Mouse (Mus musculus): Measurements from ENCODE around the gene Pip5k1b. TPM values are rescaled to one million over a fixed set of nuclear protein-coding genes. Genes with fewer than 3 reads are reported as not detected.

Gene Pip5k1b
- 2.9 and 3.0 TPM in 2 replicates for polyA plus RNA-seq (2012; rRNA removed)

GRCm38 (mm10) chr19:24555466-24555903 is at the start of gene Pip5k1b:
Gene Pip5k1b, minus strand, starts transcription at chr19:24555872.

GRCm38 (mm10) chr19:24476929-24477882 is 78.5 kb downstream of the Pip5k1b start, which contains the start of gene Fam122a:
Gene Fam122a, minus strand, starts transcription at chr19:24477356.

GRCm38 (mm10) chr19:24280601-24281228 is 275.0 kb downstream of the Pip5k1b start, which contains the start of gene Fxn:
Gene Fxn, minus strand, starts transcription at chr19:24280605.

Other genes with a start within 250 kb of the Pip5k1b start
- gene Fam122a, start 78.5 kb downstream of the Pip5k1b start, polyA plus RNA-seq (2012; rRNA removed), result 26.9 and 27.0 TPM in 2 replicates
- 0.16 and 0.34 TPM in 2 replicates for gene Tmem252, start 118.1 kb upstream of the Pip5k1b start, polyA plus RNA-seq (2012; rRNA removed)

All from central nervous system, embryonic 11.5 days (tissue).